Mouse (Mus musculus) erythroblast, adult 5-6 weeks (primary cell): Measurements from ENCODE around the gene Dbr1. TPM values are rescaled to one million over a fixed set of nuclear protein-coding genes. Genes with fewer than 3 reads are reported as not detected.
"Not testable (repeated sequence)": the region's sequence is repeated elsewhere in the genome, so short reads cannot be mapped to it uniquely, and the experiment has no call there.

Experiments
- ATAC-seq: replicated peaks from 2 replicates; pipeline ENCODE4 v1.8.0; 2016; ENCODE audit warnings: moderate number of reproducible peaks, mild to moderate bottlenecking, moderate TSS enrichment, inconsistent platforms; ENCODE audit not compliant: poor library complexity, low FRiP score, severe bottlenecking
- total RNA-seq, 2 experiments: library from RNA; stranded (forward) in 1 of 2; stranded (reverse) in 1 of 2; fragments of 150-400 nt in 1 of 2; fragments of 200-764, 138-1000 nt in 1 of 2; gene quantifications; 2 replicates each; pipeline versions ENCODE4 v1.2.3 to v1.2.4; 2015 to 2017; ENCODE audit warnings: low replicate concordance in 2 of 2

Dbr1 gene
- 2.5 and 6.9 TPM in 2 replicates for total RNA-seq (2015; ENCODE audit: low replicate concordance)
- total RNA-seq (2017; ENCODE audit: low replicate concordance): 11.2 and 14.5 TPM in 2 replicates

DNA sequence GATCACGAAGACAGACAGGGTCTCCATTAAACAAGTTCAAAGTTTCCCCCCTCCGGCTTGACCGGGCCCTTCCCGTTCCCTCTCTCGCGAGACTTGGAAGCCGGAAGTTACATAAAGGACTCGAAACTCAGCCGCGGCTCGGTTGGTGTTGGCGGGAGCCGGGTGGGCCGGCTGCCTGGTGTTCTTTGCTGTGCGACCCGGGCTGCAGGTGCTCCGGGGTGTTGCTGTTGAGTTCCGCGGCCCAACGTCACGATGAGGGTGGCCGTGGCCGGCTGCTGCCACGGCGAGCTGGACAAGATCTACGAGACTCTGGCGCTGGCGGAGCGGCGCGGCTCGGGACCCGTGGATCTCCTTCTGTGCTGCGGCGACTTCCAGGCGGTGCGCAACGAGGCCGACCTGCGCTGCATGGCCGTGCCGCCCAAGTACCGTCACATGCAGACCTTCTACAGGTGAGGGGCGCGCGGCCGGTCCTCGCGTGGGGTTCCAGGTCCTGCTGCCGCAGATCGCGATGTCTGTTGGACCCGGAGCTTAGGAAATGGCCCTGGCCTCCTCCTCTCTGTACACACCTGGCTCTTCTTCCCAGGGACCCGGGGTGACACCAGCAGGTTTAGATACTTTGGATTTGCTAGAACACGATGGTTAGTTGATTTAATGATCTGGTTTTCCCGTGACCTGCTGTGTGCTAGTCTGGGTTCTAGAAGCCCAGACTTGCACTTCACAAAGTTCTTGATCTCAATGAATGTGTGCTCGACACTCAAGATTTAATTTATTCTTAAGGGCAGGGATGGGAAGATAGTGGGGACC, at the start of gene Dbr1:
Dbr1 (plus strand) TSS at position 123 of the 804 bp plus-strand sequence.
- ATAC-seq: peak; percentile 98

DNA sequence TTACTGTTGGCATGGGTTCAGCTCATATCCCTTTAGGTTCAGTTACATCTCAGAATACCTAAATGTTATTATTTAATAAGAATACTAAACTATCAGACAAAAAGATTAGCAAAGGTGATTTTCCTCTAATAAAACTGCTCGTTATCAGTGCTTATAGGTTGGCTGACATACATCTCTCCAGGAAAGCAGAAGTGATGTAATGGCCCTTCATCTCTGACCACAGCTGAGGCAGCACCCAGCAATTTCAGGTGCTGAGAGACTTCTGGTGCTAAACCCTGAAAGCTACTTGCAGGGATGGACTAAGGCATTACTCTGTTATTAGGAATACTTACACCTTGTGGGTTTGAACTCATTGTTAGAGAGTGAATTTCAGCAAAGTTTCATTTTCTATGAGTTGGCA, 43.7 kb upstream of the Dbr1 start:
- ATAC-seq: no peak

DNA sequence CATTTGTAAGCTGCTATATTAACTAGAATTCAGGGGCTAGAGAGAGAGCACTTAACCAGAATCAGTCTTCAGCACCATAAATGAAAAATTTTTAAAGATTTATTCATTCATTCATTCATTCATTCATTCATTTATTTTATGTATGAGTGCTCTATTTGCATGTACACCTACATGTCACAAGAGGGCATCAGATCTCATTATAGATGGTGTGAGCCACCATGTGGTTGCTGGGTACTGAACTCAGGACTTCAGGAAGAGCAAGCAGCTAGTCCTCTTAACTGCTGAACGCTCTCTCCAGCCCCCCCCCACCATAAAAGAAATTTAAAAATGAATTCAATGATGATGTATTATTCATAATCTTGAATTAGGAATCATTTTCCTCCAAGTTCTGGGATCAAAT, 29.3 kb upstream of the Dbr1 start:
- ATAC-seq: no peak

DNA sequence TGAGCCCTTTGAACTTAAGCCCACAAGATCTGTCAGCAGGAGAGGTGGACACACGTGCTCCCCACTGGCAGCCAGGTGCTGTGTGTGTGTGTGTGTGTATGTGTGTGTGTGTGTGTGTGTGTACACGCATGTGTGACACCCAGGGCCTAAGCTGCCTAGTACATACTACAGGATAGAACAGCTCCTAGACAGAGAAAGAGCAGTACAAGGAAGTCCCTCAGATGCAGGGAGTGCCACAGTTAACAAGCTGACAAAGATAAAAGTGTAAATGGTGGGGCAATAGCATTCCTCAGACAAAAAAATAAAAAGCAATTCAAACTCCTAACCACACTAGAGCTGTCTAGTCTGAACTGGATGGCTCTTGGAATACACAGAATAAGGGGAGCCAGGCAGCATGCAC, 23.5 kb upstream of the Dbr1 start:
- no peak for ATAC-seq

DNA sequence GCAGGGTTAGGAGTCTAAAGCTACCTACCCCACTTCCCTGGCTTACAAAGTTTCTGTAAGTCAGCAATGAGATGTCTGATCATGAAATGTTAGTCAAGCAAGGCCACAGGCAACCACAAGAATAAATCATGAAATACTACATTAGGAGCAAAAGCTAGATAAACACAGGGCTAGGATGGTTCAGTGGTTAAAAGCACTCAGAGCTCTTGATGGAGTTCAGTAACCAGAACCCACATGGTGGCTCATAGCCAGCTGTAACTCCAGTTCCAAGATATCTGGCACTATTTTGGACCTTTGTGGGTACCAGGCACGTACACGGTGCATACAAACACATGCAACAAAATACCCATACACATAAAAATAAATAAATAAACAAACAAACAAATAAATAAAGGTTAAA, 22.6 kb upstream of the Dbr1 start:
- no peak for ATAC-seq

DNA sequence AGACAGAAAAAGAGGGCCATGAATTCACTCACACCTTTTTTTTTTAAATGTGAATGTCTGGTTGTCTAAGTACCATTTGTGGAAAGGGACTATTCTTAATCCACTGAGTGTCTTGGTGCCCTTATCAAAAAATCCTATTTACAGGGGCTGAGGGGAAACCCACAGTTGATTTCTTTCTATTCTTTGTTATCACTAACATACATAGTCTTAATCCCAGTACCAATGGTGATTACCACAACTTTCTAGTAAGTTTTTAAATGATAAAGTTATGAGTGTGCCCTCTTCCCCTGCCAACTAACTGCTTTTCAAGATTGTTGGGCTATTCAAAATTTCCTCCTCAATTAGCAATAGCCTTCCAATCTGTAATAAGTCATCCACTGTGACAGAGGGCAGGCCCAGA, 21.5 kb upstream of the Dbr1 start:
- no peak for ATAC-seq

DNA sequence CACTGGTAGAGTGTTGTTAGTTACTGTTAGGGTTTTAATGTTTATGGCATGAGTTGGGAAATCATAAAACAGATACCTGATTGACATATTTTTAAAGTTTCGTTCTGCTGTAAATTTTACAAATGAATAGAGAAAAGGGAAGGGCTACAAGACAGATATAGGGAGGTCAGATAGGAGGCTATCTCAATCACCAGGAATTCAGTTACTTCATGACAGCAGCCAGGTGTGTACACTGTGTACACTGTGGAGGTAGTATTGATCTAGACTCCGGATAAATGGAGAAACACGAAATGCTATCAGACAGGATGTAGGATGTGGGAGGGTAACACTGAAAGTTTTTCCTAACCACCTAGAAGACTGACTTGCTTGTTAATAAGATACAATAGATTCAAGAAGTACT, 20.3 kb upstream of the Dbr1 start:
- ATAC-seq: no peak

DNA sequence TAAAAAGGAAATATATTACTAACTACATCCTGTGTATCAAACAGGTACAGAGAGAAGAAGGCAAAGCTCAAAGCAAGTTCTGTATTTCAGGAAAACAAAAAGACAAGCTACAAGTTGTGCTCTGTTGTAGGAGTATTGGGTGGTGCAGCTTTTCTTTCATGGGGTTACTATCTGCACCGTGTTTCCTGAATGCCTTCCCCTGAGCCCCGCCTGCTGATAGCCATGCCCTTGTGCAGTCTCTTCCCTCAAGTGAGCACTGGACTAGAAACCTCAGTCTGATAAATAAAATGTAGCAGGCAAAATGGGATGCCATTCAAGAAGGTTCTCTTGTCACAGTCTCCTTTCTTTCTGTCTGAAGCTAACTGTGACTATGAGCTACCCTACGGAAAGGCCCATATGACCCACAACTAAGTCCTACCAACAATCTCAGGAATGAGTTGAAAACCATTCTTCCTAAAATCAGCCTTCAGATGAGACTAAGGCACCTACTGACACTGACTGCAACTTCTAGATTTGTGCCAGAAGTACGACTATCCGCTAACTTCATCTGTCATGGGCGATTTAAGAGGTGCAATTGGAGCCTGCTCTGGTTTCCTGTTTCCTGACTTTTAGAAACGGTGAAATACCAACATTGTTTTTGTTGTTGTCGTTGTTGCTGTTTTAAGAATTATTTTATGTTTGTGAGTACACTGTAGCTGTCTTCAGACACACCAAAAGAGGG, 17.9 kb upstream of the Dbr1 start:
- no peak for ATAC-seq

DNA sequence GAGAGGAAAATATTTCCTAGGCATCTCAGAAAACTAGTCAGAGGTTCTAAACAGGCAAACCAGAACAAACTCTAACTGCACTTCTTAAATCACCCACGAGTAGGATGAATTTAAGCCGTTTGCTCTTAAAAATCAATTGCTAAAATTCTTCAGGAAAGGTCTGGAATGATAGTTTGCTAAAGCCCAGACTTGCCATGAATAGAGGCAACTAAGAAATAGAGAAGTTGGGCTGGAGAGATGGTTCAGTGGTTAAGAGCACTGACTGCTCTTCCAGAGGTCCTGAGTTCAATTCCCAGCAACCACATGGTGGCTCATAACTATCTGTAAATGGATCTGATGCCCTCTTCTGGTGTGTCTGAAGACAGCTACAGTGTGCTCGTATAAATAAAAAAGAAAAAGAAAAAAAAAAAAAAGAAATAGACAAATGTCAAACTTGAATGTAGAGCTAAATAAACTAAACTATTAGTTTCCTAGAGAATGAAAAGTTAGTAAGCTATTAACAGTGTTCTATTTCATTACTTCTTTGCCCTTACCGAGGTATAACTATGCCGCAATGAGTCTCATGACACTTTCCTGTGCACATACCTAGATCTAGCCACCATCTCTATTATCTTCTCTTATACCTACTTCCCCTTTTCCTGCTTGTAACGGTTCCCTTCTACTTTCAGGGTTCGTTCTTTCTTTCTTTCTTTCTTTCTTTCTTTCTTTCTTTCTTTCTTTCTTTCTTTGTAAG, 16.6 kb upstream of the Dbr1 start:
- no peak for ATAC-seq

DNA sequence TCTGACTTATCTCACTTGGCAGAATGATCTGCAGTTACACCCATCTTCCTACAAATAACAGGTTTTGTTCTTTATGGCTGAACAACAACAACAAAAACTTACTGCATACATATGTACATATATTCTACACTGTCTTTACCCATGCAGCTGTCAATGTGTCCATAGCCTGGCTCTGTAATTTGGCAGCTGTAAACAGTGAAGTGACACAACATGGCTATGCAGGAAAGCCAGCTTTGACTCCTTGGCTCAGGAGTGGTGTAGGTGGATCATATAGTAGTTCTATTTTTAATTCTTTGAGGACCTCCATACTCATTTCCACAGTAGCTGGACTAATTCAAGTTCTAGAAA, 16.1 kb upstream of the Dbr1 start:
- ATAC-seq: no peak

DNA sequence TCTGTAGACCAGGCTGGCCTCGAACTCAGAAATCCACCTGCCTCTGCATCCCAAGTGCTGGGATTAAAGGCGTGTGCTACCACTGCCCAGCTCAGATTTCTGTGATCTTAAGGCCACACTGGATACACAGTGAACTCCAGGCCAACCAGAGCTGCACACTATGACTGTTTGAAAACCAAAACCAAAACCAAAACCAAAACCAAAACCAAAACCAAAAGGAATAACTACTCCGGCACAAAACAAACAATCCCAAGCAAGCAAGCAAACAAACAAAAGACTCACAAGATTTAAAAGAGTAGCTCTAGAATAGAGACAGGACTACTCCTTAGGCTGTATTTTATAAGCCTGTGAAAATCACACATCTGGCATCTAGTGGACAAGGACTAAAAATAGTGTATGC, 15.2 kb upstream of the Dbr1 start:
- no peak for ATAC-seq

DNA sequence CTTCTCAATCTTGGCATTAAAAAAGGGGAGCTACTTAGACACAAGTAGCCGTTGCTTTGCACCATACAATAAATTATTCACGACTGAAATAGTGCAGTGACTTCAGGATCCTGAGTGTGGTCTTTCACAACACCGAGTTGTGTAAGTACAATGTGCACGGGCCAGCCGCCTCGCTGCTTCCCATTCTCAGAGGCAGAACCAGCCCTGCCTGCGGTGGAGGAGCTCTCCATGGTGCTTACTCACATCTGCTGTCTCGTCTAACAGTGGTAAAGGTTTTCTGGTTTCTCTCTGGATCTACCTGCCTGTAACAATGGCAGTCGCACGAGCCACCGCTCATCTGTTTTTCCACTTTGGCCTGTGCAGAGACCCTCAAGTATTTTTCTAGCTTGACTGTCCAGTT, 11.9 kb upstream of the Dbr1 start:
- no peak for ATAC-seq

DNA sequence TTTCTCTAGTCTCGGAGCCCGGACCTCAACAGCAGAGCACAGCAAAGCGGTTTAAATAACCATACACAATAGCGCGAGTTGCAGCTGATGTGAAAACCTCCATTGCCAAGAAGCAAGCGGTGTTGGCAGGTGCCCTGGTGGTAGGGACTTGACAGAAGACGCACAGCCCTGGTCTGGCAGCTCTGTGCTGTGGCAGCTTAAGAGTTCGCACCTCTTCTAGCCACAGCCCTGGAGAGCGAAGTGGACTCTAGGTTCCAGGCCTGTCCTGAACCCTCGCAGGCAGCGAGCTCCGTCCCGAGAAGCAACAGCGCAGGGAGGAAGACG, 7.6 kb upstream of the Dbr1 start:
- no peak; the same call in 1 of the 2 replicates for ATAC-seq

DNA sequence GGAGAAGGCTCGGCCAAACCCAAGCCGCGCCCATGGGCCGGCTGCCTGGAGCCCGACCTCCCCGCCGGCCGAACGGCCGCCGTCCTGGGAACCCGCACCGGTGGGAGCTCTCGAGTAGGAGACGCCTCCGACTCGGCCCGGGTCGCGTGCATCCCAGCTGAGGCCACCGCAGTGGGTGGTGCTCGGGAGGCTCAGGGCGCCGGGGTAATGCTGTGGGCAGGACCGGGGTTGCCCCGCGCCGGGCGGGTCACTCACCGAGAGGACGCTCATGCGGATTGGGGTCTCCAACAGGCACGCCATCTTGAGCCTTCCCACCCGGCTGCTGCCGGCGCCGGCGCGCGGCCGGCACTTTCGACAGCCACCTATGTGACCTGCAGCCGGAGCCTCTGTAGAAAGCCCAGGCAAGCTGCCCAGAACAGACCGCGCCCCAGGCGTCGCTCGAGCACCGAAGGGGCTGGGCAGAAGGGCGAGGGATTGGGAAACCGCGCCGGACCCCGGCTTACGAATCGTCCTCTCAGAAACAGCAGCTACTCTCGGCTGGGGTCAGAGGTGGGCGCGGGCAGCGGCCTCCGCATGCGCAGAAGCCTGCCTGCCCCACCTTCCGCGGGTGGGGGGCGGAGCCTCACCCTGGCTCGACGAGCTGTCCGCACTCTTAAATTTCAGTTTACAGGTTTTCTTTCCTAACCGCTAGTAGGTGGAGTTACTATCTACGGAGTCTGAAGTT, 7.1 kb upstream of the Dbr1 start, which contains the start of gene Armc8:
Armc8 (minus strand) TSS at position 553 of the 724 bp plus-strand sequence.
- peak; percentile 96 for ATAC-seq

DNA sequence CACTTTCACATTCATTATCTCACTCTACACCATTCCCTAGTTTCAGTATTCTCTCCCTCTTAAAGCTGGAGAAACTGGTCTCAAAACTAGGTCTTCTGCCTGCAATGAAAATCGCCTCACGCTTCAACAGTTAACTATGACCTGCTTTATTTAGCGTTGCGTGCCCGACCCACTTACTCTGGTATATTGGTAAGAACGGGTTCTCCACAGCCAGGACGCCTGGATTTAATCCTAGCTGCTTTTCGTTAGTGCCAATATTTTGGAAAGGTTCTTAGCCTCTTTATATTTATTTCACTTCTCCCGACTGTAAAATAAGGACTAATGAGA, 6.6 kb upstream of the Dbr1 start:
- no peak; the same call in 1 of the 2 replicates for ATAC-seq

DNA sequence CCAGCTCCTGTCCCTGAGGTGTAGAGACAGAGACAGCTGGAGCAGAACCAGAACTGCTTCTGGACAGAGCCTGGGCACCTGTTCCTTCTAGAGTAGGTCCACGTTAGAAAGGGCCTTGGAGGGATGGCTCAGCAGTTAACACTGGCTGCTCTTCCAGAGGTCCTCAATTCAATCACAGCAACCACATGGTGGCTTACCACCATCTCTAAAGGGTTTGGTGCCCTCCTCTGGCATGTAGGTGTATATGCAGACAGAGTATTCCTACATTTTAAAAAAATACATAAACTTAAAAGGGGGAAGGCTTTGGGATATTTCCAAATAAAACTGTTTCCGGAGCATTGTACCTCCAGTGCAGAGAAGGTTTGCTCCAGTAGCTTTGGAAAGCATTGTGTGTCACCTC, 5.1 kb downstream of the Dbr1 start:
- ATAC-seq: peak; percentile 67

DNA sequence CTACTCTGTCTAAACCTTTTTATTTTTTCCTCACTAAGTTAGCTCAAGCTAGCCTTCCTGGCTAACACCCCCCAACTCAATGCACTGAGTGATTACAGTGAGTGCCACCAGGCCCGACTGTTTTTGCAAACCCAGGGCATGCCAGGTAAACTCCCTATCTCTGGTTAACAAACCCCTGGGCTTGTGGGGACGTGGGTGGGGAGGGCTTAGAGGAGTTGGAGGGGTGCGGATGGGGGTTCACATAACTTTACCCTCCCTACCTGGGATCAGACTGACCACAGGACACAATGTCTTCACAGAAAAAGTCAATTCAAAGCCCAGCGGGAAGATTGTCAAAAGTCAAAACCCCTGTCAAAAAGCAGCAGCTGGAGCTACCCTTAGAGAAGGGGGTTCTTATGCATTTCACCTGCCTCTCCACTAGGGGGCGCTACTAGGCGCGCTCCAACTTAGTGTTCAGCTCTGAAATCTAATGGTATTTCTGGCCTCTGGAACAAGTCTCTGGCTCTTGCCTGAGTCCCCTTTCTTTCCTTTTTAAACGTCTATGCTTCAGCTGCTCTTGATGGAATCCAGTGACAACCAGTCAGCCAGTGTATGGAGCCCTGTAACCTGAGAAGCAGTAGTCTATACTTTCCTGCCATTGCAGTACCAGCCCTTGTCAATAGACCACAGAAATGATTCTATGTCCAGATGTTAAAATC, 12.1 kb downstream of the Dbr1 start:
- ATAC-seq: peak; percentile 76; the same call in 1 of the 2 replicates

DNA sequence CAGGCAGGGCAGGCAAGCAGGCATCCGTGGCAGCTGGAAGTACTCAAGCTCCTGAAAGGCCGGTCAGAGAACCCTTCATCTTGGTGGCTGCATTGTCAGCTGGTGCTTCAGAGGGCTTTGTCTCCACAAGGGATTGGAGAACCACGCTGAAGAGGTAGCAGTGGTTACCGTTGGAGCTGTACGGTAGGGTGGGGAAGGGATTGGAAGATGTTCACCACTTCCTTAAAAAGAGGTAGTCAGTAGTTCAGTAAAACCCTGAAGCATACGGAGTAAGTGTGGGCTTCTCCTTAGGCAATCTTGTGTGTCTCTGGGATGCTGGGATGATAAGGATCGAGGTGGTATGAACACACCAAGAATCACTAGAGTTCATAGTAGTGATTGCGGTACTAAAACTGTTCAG, 15.5 kb downstream of the Dbr1 start:
- no peak for ATAC-seq

DNA sequence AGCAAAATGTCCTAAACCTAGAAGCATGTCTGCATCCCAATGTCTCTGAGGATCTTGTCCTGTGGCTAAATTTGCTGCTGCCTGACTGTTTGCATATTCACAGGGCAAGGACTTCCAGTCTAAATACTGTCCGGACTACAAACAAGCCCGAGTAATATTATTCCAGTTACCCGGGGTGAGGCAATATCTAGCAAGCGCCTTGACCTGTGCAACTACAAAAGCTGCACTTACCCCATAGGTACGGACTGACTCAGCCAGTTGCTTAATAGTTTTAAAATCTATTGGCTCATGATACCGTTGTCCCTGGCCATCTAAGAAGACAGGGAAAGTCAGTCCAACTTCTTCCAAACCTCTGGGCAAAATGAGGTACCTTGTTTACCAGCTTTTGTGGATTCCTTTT, 23.5 kb downstream of the Dbr1 start:
- not testable (repeated sequence) for ATAC-seq

DNA sequence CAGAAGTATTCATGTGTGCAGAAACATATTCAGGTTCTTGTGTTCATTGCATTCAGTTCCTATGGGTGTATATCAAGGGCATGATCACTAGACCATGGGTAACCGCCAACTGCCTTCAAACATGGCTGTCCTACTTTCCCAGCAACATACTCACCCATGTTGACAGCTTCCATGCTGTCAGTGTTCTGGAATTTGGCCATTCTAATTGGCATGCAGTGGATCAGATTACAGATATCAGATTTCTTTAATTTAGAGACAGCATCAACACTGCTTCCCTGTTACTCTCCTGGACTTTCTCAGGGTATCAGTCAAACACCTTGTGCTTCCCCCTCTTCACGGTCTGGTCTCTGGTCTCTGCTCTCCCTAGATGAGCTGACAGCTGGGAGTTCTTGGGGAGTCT, 28.0 kb downstream of the Dbr1 start:
- ATAC-seq: no peak
